Mouse (Mus musculus) heart, embryonic 13.5 days (tissue): ENCODE data around the gene Snapc3. TPM values are rescaled to one million over a fixed set of nuclear protein-coding genes. Genes with fewer than 3 reads are reported as not detected.
"Not testable (repeated sequence)": the region's sequence is repeated elsewhere in the genome, so short reads cannot be mapped to it uniquely, and the experiment has no call there.

Experiments used
- ATAC-seq: fragments of 200-750 bp; cut with Nextera tagmentation; 2 replicates; pipeline ENCODE4 v1.8.0; 2017; ENCODE audit warnings: moderate TSS enrichment; ENCODE audit not compliant: insufficient number of reproducible peaks, low FRiP score, low TSS enrichment; ENCODE audit errors: extremely low read depth
- H3K27ac ChIP-seq: fragments of 300-500 bp; sonication (generic); replicated peaks from 2 replicates; pipeline ENCODE4 v1.5.1; 2015; ENCODE audit warnings: moderate library complexity, mild to moderate bottlenecking, inconsistent platforms
- H3K27me3 ChIP-seq: fragments of 300-500 bp; sonication (generic); replicated peaks from 2 replicates; pipeline ENCODE4 v1.6.1; 2015; ENCODE audit warnings: mild to moderate bottlenecking, inconsistent platforms
- H3K36me3 ChIP-seq: fragments of 300-500 bp; sonication (generic); 2 replicates; pipeline ENCODE4 v1.6.1; 2015; ENCODE audit warnings: mild to moderate bottlenecking, inconsistent platforms
- H3K4me1 ChIP-seq: fragments of 300-500 bp; sonication (generic); 2 replicates; pipeline ENCODE4 v1.6.1; 2015; ENCODE audit warnings: inconsistent platforms
- H3K4me2 ChIP-seq: fragments of 300-500 bp; sonication (generic); 2 replicates; pipeline ENCODE4 v1.6.1; 2015; ENCODE audit warnings: inconsistent platforms, mild to moderate bottlenecking, moderate library complexity
- H3K4me3 ChIP-seq: fragments of 300-500 bp; sonication (generic); 2 replicates; pipeline ENCODE4 v1.5.1; 2015; ENCODE audit warnings: moderate library complexity, mild to moderate bottlenecking, inconsistent platforms
- H3K9ac ChIP-seq: fragments of 300-500 bp; sonication (generic); 2 replicates; pipeline ENCODE4 v1.6.1; 2015; ENCODE audit warnings: inconsistent platforms, mild to moderate bottlenecking, moderate library complexity
- H3K9me3 ChIP-seq: fragments of 300-500 bp; sonication (generic); 2 replicates; pipeline ENCODE4 v1.6.1; 2016; ENCODE audit warnings: inconsistent platforms
- WGBS: fragments of 180-500 bp; shearing (Covaris S2); methylation state at CpG from one replicate; pipeline ENCODE4 v1.1.7; 2015; ENCODE audit warnings: mixed read lengths; 5-methylcytosine and 5-hydroxymethylcytosine counted together
- polyA plus RNA-seq: library from polyadenylated mRNA; unstranded; fragments of >200 nt; fragmentation: Nextera tagmentation; extraction: Ambion mirVana; gene quantifications from 2 replicates; pipeline ENCODE4 v1.2.1, GENCODE M21; 2015

The Snapc3 gene
- polyA plus RNA-seq, 1 experiment from 2014 or later: 27.1 TPM

DNA sequence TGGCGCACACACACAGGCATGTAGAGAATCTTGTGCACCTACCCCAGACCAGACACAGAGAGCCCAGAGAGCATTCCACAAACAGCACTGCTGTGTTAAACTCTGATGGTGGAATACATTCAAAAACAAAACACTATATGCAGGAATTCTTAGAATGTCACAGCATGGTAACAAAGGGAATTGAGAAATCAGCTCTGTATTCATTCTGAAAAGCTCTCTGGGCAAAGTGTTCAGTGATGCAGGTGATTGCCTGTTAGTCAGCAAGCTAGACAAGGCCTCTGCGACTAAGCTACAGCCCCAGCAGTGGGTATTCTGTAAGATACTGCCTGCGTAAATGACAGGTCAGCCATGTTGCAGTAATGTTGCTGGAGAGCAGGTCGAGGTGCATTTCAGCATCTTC lies 33.3 kb downstream of the Snapc3 start:
- ATAC-seq: no peak
- H3K36me3 ChIP-seq: peaks cover 64% of the 10 kb centered on the region
- 93% methylated on average over 4 of the region's 4 CpGs for WGBS

DNA sequence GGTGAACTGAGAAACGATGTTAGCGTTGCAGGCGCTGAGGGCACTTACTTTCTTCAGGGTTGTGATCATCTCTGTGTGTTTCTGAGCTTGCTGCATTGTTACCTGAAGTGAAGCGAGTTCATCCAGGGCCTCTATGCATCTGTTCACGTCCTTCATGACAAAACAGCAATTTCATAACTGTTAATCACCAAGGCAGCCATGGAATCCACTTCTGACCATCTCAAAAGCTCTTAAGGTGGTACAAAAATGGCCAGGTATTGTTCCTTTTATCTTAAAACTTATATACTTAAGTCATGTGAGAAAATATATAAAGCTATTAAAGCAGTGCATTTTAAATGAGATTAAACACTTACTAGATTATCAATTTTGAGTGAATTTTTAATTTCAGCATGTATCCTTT lies 42.6 kb downstream of the Snapc3 start:
- H3K4me1 ChIP-seq: no peaks in the 10 kb centered on the region
- H3K4me2 ChIP-seq: no peak overlapping the region
- H3K9ac ChIP-seq: no peak overlapping the region
- no peaks in the 10 kb centered on the region for H3K9me3 ChIP-seq
- H3K27me3 ChIP-seq: no peaks in the 10 kb centered on the region
- peaks cover 90% of the 10 kb centered on the region for H3K36me3 ChIP-seq
- 89% methylated on average over 5 of the region's 5 CpGs for WGBS
- ATAC-seq: no peak
- no peak overlapping the region for H3K4me3 ChIP-seq
- no peak overlapping the region for H3K27ac ChIP-seq

More for the DNA sequence above, 33.3 kb downstream of the Snapc3 start:
- Histone ChIP-seq H3K9me3 (no peaks in the 10 kb centered on the region), H3K4me2 (no peak overlapping the region), H3K27ac (no peak overlapping the region), H3K4me3 (no peak overlapping the region), H3K27me3 (no peaks in the 10 kb centered on the region), H3K4me1 (no peaks in the 10 kb centered on the region), H3K9ac (no peak overlapping the region)

DNA sequence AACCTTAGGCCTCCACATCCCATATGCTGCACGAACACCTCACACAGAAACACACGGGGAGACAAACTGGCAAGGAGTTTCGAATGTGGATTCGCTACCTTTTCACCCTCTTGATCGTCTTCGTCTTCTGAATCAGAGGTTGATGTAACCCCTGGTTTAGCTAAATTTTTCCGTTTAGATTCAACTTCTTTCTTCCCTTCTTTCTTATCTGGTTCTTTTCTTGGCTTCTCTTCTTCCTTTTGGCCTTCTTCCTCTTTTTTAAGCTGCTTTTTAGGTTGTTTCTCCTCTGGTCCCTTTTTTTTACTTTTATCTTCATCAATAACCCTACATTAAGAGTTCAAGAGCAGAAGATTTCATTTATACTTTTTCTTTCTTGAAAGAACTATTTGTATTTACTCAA lies 47.3 kb downstream of the Snapc3 start:
- no peak overlapping the region for H3K4me2 ChIP-seq
- no peaks in the 10 kb centered on the region for H3K9me3 ChIP-seq
- no peak for ATAC-seq
- no peak overlapping the region for H3K9ac ChIP-seq
- H3K36me3 ChIP-seq: peaks cover 85% of the 10 kb centered on the region
- H3K4me3 ChIP-seq: no peak overlapping the region
- no peaks in the 10 kb centered on the region for H3K27me3 ChIP-seq
- no peak overlapping the region for H3K27ac ChIP-seq
- H3K4me1 ChIP-seq: peaks cover 5% of the 10 kb centered on the region; the same call in 1 of the 2 replicates
- 89% methylated on average over 7 of the region's 7 CpGs for WGBS

DNA sequence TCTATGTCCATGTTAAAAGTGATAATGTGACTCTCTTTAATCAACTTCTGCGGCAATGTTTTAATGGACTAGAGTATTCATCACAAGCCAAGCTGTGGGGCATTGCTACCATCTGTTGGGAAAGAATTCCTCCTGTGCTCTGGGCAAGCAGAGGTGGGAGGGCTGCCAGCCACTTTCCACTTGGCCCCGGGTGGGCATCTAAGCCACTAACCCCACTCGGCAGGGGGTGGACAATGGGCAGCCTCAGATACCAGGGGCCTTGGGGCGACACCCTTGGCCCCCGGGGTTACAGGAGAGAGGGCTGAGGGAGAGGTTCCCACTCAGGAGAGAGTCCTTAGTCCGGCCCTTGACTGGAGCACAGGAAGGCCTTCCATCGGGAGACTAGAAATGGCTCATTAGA lies 50.1 kb downstream of the Snapc3 start:
- Histone ChIP-seq H3K4me1 (peaks cover 14% of the 10 kb centered on the region), H3K9me3 (no peaks in the 10 kb centered on the region), H3K36me3 (peaks cover 90% of the 10 kb centered on the region), H3K4me2 (no peak overlapping the region), H3K9ac (no peak overlapping the region), H3K27ac (no peak overlapping the region; the same call in 1 of the 2 replicates), H3K4me3 (no peak overlapping the region), H3K27me3 (no peaks in the 10 kb centered on the region)
- no peak for ATAC-seq
- 83% methylated on average over 7 of the region's 7 CpGs for WGBS

DNA sequence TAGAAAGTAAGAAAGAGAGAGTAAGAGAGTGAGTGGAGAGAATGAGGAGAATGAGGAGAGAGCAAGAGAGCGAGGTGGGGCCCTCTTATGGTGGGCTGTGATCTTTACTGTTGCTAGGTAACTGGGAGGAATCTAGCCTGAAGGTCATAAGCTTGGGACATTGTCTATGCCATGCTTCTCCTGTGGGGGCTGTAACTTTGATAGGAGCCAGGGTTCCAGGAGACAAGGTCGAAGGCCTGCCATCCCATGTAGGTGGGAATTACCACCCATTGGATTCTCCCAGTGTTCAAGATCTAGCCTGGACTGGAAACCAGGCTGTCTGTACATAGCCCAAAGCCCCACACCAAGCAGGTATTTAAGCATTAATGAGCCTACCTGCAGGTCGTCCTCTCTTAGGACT lies 50.7 kb downstream of the Snapc3 start:
- no peak for ATAC-seq
- Histone ChIP-seq H3K9me3 (no peaks in the 10 kb centered on the region), H3K4me3 (no peak overlapping the region), H3K27ac (no peak overlapping the region; the same call in 1 of the 2 replicates), H3K9ac (no peak overlapping the region), H3K4me1 (peaks cover 14% of the 10 kb centered on the region), H3K27me3 (no peaks in the 10 kb centered on the region), H3K4me2 (no peak overlapping the region), H3K36me3 (peaks cover 90% of the 10 kb centered on the region)
- 71% methylated on average over 3 of the region's 3 CpGs for WGBS

DNA sequence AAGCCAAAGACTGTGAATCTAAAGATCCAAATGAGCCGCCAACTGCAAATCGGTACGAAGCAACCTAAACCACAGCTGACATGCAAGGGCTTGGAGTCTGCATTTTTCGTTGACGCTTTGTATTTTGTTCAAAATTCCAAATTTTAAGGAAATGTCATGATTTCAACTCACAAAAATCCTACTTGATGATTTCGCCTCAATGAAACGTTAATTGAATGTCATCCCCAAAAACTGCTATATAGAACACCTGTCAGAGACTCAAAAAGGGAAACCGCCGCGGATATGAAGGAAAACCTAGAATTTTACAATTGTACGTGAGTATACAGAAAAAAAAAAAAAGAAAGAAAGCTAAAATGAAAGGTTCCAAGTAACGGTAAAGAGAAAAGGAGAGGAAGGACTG lies 67.7 kb downstream of the Snapc3 start:
- Histone ChIP-seq H3K4me2 (peak overlapping the region; percentile 77), H3K27me3 (no peaks in the 10 kb centered on the region), H3K9me3 (no peaks in the 10 kb centered on the region), H3K36me3 (peaks cover 38% of the 10 kb centered on the region), H3K4me1 (peaks cover 21% of the 10 kb centered on the region), H3K4me3 (peak overlapping the region; percentile 95), H3K9ac (peak overlapping the region; percentile 96), H3K27ac (peak overlapping the region; percentile 97)
- no peak for ATAC-seq
- WGBS: 33% methylated on average over 12 of the region's 12 CpGs

DNA sequence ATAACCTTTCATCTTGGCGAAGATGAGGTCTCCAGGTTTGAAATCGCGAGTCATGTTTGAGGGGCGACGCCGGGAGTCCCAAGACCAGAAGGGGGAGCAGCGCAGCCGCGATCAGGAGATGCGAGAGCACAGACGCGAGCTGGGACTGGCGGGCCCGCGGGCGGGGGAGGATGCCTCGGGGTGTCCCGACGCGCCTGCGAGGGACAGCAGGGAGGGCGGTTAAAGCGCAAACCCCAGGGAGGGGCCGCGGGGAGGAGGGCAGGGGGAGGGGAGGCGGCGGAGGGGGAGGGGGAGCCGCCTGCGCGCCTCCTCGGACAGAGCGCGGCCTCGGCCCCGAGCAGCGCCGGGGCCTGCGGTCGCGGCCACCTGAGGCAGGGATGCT lies 68.2 kb downstream of the Snapc3 start:
- 1% methylated on average over 21 of the region's 40 CpGs for WGBS
- H3K9ac ChIP-seq: peak overlapping the region; percentile 96
- H3K4me3 ChIP-seq: peak overlapping the region; percentile 95
- peak overlapping the region; percentile 77 for H3K4me2 ChIP-seq
- H3K27me3 ChIP-seq: no peaks in the 10 kb centered on the region
- peak overlapping the region; percentile 97 for H3K27ac ChIP-seq
- ATAC-seq: peak; percentile 81
- H3K4me1 ChIP-seq: peaks cover 21% of the 10 kb centered on the region
- H3K9me3 ChIP-seq: no peaks in the 10 kb centered on the region
- H3K36me3 ChIP-seq: peaks cover 36% of the 10 kb centered on the region

DNA sequence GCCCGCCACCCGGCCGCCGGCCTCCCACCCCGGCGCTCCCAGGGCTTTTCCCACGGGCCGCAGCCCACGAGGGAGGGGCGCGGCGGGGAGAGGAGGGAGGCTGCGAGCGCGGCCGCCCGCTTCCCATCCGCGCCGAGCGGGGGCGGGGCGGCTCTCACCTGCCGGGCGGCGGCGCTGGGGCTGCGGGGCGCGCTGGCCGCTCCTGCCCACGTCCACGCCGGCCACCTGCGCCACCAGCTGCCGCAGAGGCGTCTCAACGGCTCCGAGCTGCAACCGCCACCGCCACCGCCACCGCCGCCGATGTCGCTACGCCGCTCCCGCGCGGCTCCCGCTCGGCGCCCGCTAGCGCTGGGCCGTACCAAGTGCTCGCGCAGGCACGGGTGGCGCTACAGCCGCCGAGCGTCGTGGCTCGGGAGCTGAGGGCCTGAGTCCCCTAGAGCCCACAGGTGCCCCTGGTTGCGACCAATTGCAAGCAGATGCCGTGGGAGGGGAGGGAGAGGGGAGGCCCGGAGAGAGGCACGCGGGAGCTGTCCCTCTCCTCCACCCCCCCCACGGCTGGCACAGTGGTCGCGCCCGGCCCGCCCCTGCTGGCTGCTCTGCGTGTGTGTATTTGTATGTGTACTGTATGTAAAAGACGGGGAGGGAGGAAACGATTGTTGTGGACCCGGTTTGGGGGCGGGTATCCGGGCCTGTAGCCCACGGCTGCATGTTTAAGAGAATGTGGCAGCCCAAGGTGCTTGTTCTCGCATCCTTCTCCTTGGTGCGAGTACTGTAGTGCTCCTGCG lies 68.8 kb downstream of the Snapc3 start, which contains the start of gene Psip1:
Gene Psip1 (minus strand): TSS at position 343 of the 785 bp plus-strand sequence.
- peak within 1 kb of the TSS; percentile 96 for H3K9ac ChIP-seq
- peak; percentile 81 for ATAC-seq
- no peaks in the 10 kb centered on the region for H3K9me3 ChIP-seq
- peak within 1 kb of the TSS; percentile 97 for H3K27ac ChIP-seq
- peak within 1 kb of the TSS; percentile 77 for H3K4me2 ChIP-seq
- H3K4me3 ChIP-seq: peak within 1 kb of the TSS; percentile 95
- under 1% methylated on average over 75 of the region's 86 CpGs for WGBS
- no peaks in the 10 kb centered on the region for H3K27me3 ChIP-seq
- H3K36me3 ChIP-seq: peaks cover 30% of the 10 kb centered on the region
- peaks cover 21% of the 10 kb centered on the region for H3K4me1 ChIP-seq

DNA sequence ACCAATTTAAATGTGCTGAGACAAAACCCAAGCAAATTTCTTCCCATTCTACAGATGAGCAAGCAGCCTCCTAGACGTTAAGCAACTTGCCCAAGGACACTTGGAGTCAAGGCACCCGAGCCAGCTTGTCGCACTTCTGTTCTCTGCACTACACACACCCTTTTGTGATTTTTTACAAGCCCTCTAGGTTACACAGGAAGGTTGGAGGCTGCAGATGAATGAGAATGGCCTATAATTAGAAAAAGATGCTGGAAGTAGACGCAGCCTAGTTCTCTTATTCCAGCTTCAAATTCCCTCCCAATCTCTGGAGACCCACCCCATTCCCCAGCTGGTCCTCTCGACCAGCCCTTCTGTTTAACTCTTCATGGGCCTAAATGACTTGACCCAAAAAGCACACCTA lies 71.6 kb downstream of the Snapc3 start:
- Histone ChIP-seq H3K4me3 (no peak overlapping the region), H3K36me3 (peaks cover 6% of the 10 kb centered on the region), H3K9ac (no peak overlapping the region), H3K27me3 (no peaks in the 10 kb centered on the region), H3K4me2 (no peak overlapping the region), H3K4me1 (peaks cover 16% of the 10 kb centered on the region), H3K27ac (no peak overlapping the region), H3K9me3 (no peaks in the 10 kb centered on the region)
- no peak for ATAC-seq
- 31% methylated on average over 5 of the region's 5 CpGs for WGBS

DNA sequence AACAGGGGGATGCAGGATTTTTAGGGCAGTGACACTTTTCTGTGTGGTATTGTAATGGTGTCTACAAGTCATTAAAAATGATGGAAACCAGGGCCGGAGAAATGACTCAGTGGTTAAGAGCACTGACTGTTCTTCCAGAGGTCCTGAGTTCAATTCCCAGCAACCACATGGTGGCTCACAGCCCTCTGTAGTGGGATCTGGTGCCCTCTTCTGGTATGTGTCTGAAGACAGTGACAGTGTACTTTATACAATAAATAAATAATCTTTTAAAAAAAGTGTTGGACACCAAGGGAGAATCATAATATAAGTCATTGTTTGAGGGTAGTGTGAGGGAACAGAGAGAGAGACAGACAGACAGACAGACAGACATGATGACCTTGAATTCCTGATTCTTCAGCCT lies 75.6 kb downstream of the Snapc3 start:
- Histone ChIP-seq H3K9me3 (no peaks in the 10 kb centered on the region), H3K27me3 (no peaks in the 10 kb centered on the region), H3K27ac (no peak overlapping the region), H3K4me2 (no peak overlapping the region), H3K4me3 (no peak overlapping the region), H3K36me3 (no peaks in the 10 kb centered on the region), H3K4me1 (no peaks in the 10 kb centered on the region), H3K9ac (no peak overlapping the region)
- ATAC-seq: no peak
- 91% methylated on average over 1 of the region's 1 CpGs for WGBS

DNA sequence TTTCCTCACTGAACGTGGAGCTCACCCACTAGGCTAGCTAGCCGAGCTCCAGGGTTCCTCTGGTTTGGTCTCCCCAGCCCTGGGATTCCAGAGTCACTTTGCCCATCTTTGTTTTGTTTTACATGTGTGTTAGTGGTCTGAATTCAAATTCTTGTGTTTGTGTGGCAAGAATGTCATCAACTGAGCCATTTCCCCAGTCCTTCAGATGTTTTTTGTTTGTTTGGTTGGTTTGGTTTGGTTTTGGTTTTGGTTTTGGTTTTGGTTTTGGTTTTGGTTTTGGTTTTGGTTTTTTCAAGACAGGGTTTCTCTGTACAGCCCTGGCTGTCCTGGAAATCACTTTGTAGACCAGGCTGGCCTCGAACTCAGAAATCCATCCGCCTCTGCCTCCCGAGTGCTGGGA lies 79.5 kb downstream of the Snapc3 start:
- 83% methylated on average over 5 of the region's 5 CpGs for WGBS
- not testable (repeated sequence) for H3K4me1 ChIP-seq, H3K27me3 ChIP-seq, ATAC-seq, H3K4me3 ChIP-seq, H3K9ac ChIP-seq, H3K4me2 ChIP-seq, H3K27ac ChIP-seq, H3K36me3 ChIP-seq, H3K9me3 ChIP-seq
